Mouse (Mus musculus): ENCODE measurements at regions not wholly inside any gene's neighbourhood (a gene's known extent, or its start where the extent isn't known, plus 50 kb on each side); places are given as distances from the start of the nearest gene placed in this dataset.

DNA sequence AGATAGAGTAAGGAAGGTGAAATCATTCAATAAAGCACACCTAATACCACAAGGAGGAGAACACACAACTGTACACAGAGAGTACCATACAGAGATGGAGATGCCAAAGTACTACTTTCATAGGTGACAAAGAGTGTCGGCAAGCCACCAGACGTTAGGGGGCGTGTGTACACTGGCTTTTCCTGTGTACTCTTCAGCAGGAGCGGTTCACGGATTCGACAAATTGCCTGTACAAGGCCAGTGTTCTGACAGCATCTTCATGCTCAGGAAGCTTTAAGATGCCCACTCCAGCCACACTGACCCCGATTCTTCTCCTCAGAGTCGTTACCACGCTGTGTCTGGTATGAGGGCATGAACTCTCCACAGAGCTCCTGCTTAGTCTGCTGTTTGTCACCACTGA, 179.5 kb upstream of the Fer start:
- TF ChIP-seq CTCF (conservative IDR thresholded peaks at IDR 0.05; ENCODE audit: low read length) (no peak), NANOG (IDR thresholded peaks at IDR 0.05; ENCODE audit: borderline replicate concordance, low read length) (no peak), POU5F1 (IDR thresholded peaks at IDR 0.05; ENCODE audit: borderline replicate concordance, low read length) (no peak)
